Mouse (Mus musculus): ENCODE measurements at regions not wholly inside any gene's neighbourhood (a gene's known extent, or its start where the extent isn't known, plus 50 kb on each side); places are given as distances from the start of the nearest gene placed in this dataset.

GRCm38 (mm10) chr13:78650824-78651223 is 451.3 kb upstream of the Nr2f1 start:
- WGBS = 93% methylated on average over 1 of the region's 1 CpGs
- no peaks in the 10 kb centered on the region for H3K9me3 ChIP-seq (ENCODE audit: control insufficient read depth, low read length)
- no peaks in the 10 kb centered on the region for H3K36me3 ChIP-seq (ENCODE audit: control insufficient read depth, insufficient read depth)
- H3K27me3 ChIP-seq (replicated peaks; ENCODE audit: control insufficient read depth, insufficient read depth, low read length) = no peaks in the 10 kb centered on the region
- H3K4me3 ChIP-seq (replicated peaks; ENCODE audit: low read length) = no peak overlapping the region
- no peak overlapping the region for H3K27ac ChIP-seq (ENCODE audit: low read length)
- no peak overlapping the region for H3K9ac ChIP-seq (replicated peaks; ENCODE audit: low read depth, low read length)
- no peak overlapping the region for H3K4me2 ChIP-seq (ENCODE audit: low read length)
- ATAC-seq = no peak
- H3K4me1 ChIP-seq (replicated peaks; ENCODE audit: control insufficient read depth, insufficient read depth, low read length) = no peaks in the 10 kb centered on the region

DNA sequence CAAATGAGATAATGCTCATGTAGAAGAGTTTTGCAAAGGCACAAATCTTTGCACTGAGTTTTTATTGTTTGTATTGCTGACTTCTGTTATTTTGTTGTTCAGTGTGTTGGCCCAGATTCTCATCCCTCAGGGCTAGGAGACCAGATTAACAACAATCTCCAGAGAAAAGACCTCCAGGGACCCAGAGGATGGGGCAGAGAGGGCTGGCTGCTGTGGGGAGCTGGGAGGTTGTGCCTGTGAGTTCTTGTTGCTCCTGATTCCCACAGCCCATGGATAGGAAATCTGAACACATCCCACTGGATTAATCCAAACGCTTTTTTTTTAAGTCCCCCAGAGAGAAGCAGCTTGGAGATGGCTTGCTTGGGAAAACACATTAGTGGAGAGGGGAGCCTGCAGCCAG is 445.0 kb upstream of the Nr2f1 start:
- Histone ChIP-seq H3K36me3 (ENCODE audit: control insufficient read depth, insufficient read depth) (no peaks in the 10 kb centered on the region), H3K4me2 (ENCODE audit: low read length) (no peak overlapping the region), H3K9ac (replicated peaks; ENCODE audit: low read depth, low read length) (no peak overlapping the region), H3K4me3 (replicated peaks; ENCODE audit: low read length) (no peak overlapping the region), H3K27ac (ENCODE audit: low read length) (no peak overlapping the region), H3K27me3 (replicated peaks; ENCODE audit: control insufficient read depth, insufficient read depth, low read length) (no peaks in the 10 kb centered on the region), H3K4me1 (replicated peaks; ENCODE audit: control insufficient read depth, insufficient read depth, low read length) (peaks cover 6% of the 10 kb centered on the region), H3K9me3 (ENCODE audit: control insufficient read depth, low read length) (0 out of 2 replicates have a peak, but pooled peaks cover 2% of the 10 kb centered on the region)
- no peak for ATAC-seq
- 0% methylated on average over 1 of the region's 1 CpGs for WGBS

DNA sequence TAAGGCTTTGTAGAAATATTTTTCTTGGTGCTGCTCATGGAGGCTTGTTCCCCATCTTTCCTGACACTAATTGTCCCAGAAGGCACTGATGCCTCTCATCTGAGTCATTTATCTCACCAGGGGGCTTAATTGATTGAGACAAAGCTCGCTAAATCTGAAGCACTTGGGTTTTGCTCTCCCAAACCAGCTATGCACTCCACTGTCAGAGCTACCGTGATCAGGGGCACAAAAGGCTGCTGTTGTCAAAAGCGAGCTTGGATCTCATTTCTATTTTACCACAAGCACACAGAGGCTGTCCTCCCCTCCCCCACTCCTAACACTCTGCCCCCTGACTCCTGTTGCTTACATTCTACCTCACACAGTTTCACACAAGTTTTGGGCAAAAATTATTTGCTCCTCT is 443.5 kb upstream of the Nr2f1 start:
- ATAC-seq = peak; percentile 47
- Histone ChIP-seq H3K4me1 (replicated peaks; ENCODE audit: control insufficient read depth, insufficient read depth, low read length) (peaks cover 6% of the 10 kb centered on the region), H3K4me2 (ENCODE audit: low read length) (no peak overlapping the region), H3K9me3 (ENCODE audit: control insufficient read depth, low read length) (0 out of 2 replicates have a peak, but pooled peaks cover 2% of the 10 kb centered on the region), H3K27ac (ENCODE audit: low read length) (no peak overlapping the region; the same call in 1 of the 2 replicates), H3K9ac (replicated peaks; ENCODE audit: low read depth, low read length) (0 out of 2 replicates have a peak overlapping the region, but pooled peaks have one; percentile 9), H3K27me3 (replicated peaks; ENCODE audit: control insufficient read depth, insufficient read depth, low read length) (no peaks in the 10 kb centered on the region), H3K36me3 (ENCODE audit: control insufficient read depth, insufficient read depth) (no peaks in the 10 kb centered on the region), H3K4me3 (replicated peaks; ENCODE audit: low read length) (no peak overlapping the region)
- 1% methylated on average over 3 of the region's 3 CpGs for WGBS

- Histone ChIP-seq H3K9ac (replicated peaks; ENCODE audit: low read depth, low read length) (no peak overlapping the region), H3K9me3 (ENCODE audit: control insufficient read depth, low read length) (0 out of 2 replicates have a peak, but pooled peaks cover 2% of the 10 kb centered on the region), H3K36me3 (ENCODE audit: control insufficient read depth, insufficient read depth) (no peaks in the 10 kb centered on the region), H3K4me2 (ENCODE audit: low read length) (no peak overlapping the region; the same call in 1 of the 2 replicates), H3K27ac (ENCODE audit: low read length) (no peak overlapping the region; the same call in 1 of the 2 replicates), H3K27me3 (replicated peaks; ENCODE audit: control insufficient read depth, insufficient read depth, low read length) (no peaks in the 10 kb centered on the region), H3K4me3 (replicated peaks; ENCODE audit: low read length) (no peak overlapping the region), H3K4me1 (replicated peaks; ENCODE audit: control insufficient read depth, insufficient read depth, low read length) (peaks cover 6% of the 10 kb centered on the region)
- WGBS = 15% methylated on average over 3 of the region's 3 CpGs
- ATAC-seq = peak; percentile 64
These were observed 442.8 kb upstream of the Nr2f1 start for GRCm38 (mm10) chr13:78642443-78642729.

GRCm38 (mm10) chr13:78641687-78642442 is 442.3 kb upstream of the Nr2f1 start:
- no peaks in the 10 kb centered on the region for H3K36me3 ChIP-seq (ENCODE audit: control insufficient read depth, insufficient read depth)
- H3K9me3 ChIP-seq (ENCODE audit: control insufficient read depth, low read length) = 0 out of 2 replicates have a peak, but pooled peaks cover 2% of the 10 kb centered on the region
- H3K9ac ChIP-seq (replicated peaks; ENCODE audit: low read depth, low read length) = no peak overlapping the region
- no peak overlapping the region; the same call in 1 of the 2 replicates for H3K4me2 ChIP-seq (ENCODE audit: low read length)
- H3K4me3 ChIP-seq (replicated peaks; ENCODE audit: low read length) = no peak overlapping the region
- 34% methylated on average over 5 of the region's 5 CpGs for WGBS
- ATAC-seq = peak; percentile 49
- peaks cover 6% of the 10 kb centered on the region for H3K4me1 ChIP-seq (replicated peaks; ENCODE audit: control insufficient read depth, insufficient read depth, low read length)
- H3K27ac ChIP-seq (ENCODE audit: low read length) = no peak overlapping the region; the same call in 1 of the 2 replicates
- no peaks in the 10 kb centered on the region for H3K27me3 ChIP-seq (replicated peaks; ENCODE audit: control insufficient read depth, insufficient read depth, low read length)

GRCm38 (mm10) chr13:78640340-78640739 is 440.8 kb upstream of the Nr2f1 start:
- Histone ChIP-seq H3K27ac (ENCODE audit: low read length) (no peak overlapping the region), H3K27me3 (replicated peaks; ENCODE audit: control insufficient read depth, insufficient read depth, low read length) (no peaks in the 10 kb centered on the region), H3K36me3 (ENCODE audit: control insufficient read depth, insufficient read depth) (no peaks in the 10 kb centered on the region), H3K4me1 (replicated peaks; ENCODE audit: control insufficient read depth, insufficient read depth, low read length) (peaks cover 6% of the 10 kb centered on the region), H3K9me3 (ENCODE audit: control insufficient read depth, low read length) (0 out of 2 replicates have a peak, but pooled peaks cover 2% of the 10 kb centered on the region), H3K9ac (replicated peaks; ENCODE audit: low read depth, low read length) (no peak overlapping the region), H3K4me2 (ENCODE audit: low read length) (no peak overlapping the region), H3K4me3 (replicated peaks; ENCODE audit: low read length) (no peak overlapping the region)
- ATAC-seq = no peak
- WGBS = 81% methylated on average over 1 of the region's 1 CpGs

DNA sequence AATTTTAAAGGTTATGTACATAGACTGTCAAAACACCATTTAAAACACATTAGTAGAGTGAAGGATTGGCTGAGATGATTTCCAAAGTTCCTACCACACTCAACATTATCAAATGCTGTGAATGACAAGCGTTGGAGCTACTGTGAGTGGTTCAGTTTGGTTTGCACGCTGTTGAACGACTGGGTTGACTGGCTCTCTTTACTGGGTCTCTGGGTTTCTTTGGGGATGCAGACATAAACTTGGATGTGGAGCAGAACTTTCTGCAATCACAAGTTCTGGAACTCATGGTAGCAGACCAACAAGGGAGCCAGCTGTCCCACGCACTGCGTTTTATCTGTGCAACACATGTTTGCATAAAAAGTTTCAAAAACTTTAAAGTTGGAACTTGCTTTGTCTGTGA is 438.9 kb upstream of the Nr2f1 start:
- Histone ChIP-seq H3K9ac (replicated peaks; ENCODE audit: low read depth, low read length) (no peak overlapping the region), H3K36me3 (ENCODE audit: control insufficient read depth, insufficient read depth) (no peaks in the 10 kb centered on the region), H3K4me2 (ENCODE audit: low read length) (no peak overlapping the region), H3K27ac (ENCODE audit: low read length) (no peak overlapping the region), H3K9me3 (ENCODE audit: control insufficient read depth, low read length) (0 out of 2 replicates have a peak, but pooled peaks cover 2% of the 10 kb centered on the region), H3K4me1 (replicated peaks; ENCODE audit: control insufficient read depth, insufficient read depth, low read length) (peaks cover 6% of the 10 kb centered on the region), H3K27me3 (replicated peaks; ENCODE audit: control insufficient read depth, insufficient read depth, low read length) (no peaks in the 10 kb centered on the region), H3K4me3 (replicated peaks; ENCODE audit: low read length) (no peak overlapping the region)
- ATAC-seq = no peak
- 84% methylated on average over 5 of the region's 5 CpGs for WGBS

DNA sequence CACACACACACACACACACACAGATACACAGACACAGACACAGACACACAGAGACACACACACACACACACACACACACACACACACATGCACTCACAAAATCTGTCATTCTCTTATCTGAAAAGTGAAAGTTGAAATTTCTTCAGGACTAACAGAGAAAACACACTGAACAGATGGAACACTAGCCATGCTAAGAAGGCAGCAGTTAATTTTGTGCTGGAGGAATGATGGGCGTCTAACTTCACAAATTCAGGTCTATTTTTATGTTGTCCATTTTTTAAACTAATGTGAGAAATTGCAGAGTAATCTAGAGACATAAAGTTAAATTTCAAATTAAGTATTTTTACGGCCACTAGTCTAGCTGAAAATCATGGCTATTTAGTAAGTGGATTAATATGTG is 432.1 kb upstream of the Nr2f1 start:
- no peak overlapping the region for H3K4me3 ChIP-seq (replicated peaks; ENCODE audit: low read length)
- WGBS = 90% methylated on average over 2 of the region's 2 CpGs
- H3K9ac ChIP-seq (replicated peaks; ENCODE audit: low read depth, low read length) = no peak overlapping the region
- no peak overlapping the region for H3K27ac ChIP-seq (ENCODE audit: low read length)
- no peak overlapping the region for H3K4me2 ChIP-seq (ENCODE audit: low read length)
- peaks cover 7% of the 10 kb centered on the region; the same call in 1 of the 2 replicates for H3K4me1 ChIP-seq (replicated peaks; ENCODE audit: control insufficient read depth, insufficient read depth, low read length)
- no peaks in the 10 kb centered on the region for H3K9me3 ChIP-seq (ENCODE audit: control insufficient read depth, low read length)
- no peak for ATAC-seq
- H3K36me3 ChIP-seq (ENCODE audit: control insufficient read depth, insufficient read depth) = no peaks in the 10 kb centered on the region
- no peaks in the 10 kb centered on the region for H3K27me3 ChIP-seq (replicated peaks; ENCODE audit: control insufficient read depth, insufficient read depth, low read length)

DNA sequence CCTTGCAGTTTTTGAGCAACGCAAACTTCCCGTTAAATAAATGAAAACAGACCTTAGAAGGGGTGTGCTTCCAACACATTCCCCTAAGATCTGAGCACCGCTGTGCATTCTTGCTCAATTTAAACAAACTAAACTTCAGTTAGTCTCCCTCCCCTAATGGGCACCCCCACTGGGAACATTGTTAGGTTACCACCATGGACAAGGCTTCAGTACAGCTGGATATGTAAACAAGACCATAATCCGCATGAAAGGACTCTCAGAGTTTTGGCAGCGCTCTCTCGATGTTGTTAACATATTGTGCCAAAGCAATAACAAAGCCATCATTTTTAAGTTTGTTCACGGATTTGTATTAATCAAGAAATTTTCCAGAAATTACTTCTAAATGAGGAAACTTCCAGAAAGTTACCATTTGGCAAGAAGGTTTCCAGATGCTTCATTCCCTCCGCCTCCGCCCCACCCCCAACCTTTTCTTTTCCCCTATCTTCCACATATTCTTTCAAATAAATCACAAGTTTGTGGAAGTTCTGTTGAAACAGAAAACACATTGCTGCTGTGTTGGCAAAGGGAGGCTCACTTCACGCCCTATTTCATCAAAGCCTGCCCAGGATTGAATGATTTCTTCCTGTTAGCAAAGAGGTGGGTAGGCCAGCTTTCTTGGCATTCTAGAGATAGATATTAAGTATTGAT is 429.6 kb upstream of the Nr2f1 start:
- Histone ChIP-seq H3K9me3 (ENCODE audit: control insufficient read depth, low read length) (no peaks in the 10 kb centered on the region), H3K27me3 (replicated peaks; ENCODE audit: control insufficient read depth, insufficient read depth, low read length) (no peaks in the 10 kb centered on the region), H3K27ac (ENCODE audit: low read length) (no peak overlapping the region), H3K9ac (replicated peaks; ENCODE audit: low read depth, low read length) (no peak overlapping the region), H3K4me3 (replicated peaks; ENCODE audit: low read length) (no peak overlapping the region), H3K4me1 (replicated peaks; ENCODE audit: control insufficient read depth, insufficient read depth, low read length) (peaks cover 7% of the 10 kb centered on the region; the same call in 1 of the 2 replicates), H3K36me3 (ENCODE audit: control insufficient read depth, insufficient read depth) (no peaks in the 10 kb centered on the region), H3K4me2 (ENCODE audit: low read length) (peak overlapping the region; percentile 2; the same call in 1 of the 2 replicates)
- WGBS = 14% methylated on average over 10 of the region's 10 CpGs
- peak; percentile 50 for ATAC-seq
